Mouse (Mus musculus): ENCODE measurements around the gene Gpr62.

Gpr62 gene

DNA sequence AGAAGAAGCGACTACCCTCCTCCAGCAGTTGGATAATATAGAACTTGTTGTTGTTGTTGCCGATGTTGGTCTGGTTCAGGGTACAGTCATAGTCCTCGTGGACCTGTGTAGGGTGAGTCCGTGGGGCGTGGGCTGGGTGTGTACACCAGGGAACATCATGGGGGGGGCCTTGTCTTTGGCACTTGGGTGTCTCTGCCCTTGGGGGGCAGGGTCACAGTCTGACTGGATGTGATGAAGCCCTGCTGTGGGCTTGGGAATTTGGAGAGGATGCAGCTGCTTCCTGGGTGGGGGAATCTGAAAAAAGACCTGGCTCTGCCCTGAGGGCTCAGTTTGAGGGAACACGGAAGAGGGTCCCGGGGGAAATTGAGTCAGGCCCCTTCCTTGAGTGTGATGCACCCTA is 9.3 kb upstream of the Gpr62 start:
- no peak for DNase-seq (ENCODE audit: low read depth, low spot score)

DNA sequence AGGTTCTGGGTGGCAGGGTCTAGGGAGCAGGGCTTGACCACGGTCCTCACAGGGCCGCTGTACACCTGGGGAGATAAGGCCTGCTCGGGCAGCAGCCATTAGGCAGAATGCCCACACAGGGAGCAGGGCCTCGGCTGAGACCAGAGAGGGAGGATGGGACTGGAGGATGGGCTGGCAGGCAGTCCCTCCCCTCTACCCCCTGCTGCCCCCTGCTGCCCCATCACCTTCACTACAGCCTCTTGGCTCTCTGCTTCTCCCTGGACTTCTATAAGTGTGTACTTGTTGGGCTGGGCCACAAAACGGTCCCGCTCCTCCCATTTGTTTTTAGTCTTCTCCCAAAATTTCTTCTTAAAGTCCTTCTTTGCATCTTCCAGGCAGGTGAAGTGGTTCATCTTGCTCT is 8.7 kb upstream of the Gpr62 start:
- DNase-seq (ENCODE audit: low read depth, low spot score) = no peak

DNA sequence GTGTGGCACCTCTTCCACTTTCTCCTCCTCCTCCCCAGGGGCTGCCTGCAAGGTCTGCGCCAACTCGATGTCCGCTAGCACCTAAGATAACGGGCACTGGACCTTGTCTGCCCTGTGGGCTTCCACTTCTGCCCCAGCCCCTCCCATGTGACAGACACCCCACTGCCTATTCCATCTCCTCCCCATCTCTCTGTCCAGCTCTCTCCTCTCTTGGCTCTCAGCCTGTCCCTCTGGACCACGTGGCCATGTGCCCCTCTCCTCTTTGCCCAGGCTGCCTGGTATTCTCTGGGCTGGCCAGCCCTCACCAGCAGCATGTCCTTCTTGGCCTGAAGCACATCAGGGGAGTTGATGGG is 8.0 kb upstream of the Gpr62 start:
- DNase-seq (ENCODE audit: low read depth, low spot score) = no peak

DNA sequence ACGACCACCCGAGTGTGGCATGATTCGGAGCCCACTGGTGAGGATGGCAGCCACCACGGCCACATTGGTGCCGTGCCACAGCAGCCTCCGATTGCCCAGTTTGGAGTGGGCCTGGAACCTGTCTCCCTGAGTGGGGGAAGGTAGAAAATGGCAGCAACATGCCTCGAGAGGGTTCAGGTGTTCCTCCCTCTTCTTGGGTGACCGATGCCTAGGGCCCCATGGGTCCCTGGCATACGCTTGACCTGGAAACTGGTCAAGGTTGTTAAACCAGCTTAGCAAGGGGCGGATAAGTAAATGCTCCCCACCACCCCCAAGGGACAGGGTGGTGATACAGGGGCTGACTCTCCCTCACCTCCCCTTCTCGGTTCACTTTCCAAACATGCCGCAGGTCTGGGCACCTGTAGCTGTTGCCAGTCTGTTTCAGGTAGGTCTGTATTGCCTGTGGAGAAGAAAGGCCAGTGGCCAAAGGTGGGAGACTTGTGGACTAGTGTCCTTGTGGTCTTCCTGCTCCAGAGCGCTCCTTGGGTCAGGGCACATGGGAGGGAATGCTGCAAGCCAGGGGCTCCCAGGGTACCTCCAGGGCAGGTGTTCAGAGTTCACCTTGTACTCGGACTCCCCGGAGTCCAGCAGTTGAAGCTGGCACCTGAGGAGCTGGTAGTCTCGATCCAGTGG is 7.5 kb upstream of the Gpr62 start:
- no peak for DNase-seq (ENCODE audit: low read depth, low spot score)

DNA sequence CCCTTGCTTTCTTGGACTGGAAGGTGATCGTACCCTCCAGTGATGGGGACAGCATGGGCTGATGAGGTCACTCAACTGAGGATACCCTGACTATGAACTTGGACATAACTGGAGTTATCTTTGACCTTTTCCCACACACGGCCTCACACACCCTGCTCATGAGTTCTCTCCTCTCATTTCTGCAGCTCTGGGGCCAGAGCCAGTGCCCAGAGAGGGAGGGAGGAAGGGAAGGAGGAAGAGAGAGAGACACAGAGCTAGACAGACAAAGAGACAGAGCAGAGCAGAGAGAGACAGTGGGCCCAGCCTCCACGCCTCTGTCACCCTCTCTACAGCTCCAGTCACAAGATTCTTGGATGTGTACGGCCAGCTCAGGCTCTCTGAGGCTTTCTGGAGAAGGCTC is 6.6 kb upstream of the Gpr62 start:
- DNase-seq (ENCODE audit: low read depth, low spot score) = no peak

DNA sequence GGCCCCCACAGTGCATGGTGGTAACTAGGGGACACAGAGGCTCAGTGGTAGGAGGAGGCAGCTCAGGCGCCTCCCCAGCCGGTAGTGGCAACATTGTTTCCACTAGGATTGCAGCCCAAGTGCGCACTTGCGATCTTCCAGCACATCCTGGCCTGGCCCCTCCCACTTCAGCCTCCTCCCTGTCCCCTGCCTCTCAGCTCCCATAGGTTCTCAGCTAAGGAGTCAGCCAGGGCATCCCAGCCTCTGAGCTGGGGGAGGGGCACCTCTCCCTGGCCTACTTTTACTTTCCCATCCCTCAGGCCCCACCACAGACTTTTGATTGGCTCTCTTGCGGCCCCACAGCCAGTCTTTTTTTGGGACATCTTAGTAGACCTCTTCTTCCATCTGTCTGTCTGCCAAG is 6.2 kb upstream of the Gpr62 start:
- no peak for DNase-seq (ENCODE audit: low read depth, low spot score)

DNA sequence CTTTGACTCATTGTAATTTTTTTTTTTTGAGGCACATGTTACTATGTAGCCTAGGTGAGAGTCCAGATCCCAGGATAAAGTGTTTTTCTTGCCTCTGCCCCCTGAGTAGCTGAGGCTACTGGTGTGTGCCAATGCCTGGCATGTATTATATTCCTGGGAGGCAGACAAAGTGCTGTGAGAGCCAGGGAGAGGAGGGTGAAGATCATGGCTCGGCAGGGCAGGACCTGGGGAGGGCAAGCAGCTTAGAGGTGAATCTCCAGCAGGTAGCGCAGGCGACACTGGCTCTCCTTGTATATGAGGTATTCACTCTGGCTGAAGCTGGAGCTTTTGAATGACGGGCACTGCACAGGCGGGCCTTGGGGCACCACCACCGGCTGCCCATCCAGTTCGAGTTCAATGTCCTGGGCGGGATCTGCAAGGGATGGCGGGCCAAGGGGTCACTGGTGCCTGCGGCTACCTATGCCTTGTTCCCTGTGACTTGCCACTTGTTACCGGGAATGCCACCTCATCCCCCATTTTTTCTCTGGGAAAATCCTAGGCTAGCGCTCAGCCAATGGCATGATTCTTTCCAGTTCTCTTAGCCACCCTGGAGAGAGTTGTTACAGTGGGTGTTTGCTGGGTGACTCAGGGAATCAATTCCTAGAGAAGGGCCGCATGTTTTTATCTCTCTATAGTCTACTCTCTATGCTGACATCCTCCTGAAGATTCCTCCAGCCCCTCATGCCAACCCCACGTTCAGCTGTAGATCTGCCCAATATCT is 5.4 kb upstream of the Gpr62 start:
- DNase-seq (ENCODE audit: low read depth, low spot score) = no peak

DNA sequence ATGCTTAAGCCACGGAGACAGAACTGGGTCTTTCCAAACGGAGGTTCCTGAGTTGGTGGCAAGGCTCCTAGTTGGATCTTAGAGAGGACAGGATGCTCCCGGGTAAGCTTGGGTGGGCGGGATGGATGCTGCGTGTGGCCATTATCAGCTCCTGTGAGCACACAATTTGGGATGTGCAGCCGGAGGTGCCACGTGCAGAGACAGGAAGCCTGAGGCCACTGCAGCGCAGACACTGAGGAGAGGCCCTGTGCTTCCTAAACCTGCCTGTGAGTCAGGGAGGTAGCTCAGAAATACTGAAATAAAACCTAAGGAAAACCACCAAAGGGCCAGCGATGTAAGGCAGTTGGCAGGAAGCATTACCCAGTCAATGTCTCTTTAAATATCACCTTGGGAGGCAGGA is 4.0 kb upstream of the Gpr62 start:
- no peak for DNase-seq (ENCODE audit: low read depth, low spot score)

DNA sequence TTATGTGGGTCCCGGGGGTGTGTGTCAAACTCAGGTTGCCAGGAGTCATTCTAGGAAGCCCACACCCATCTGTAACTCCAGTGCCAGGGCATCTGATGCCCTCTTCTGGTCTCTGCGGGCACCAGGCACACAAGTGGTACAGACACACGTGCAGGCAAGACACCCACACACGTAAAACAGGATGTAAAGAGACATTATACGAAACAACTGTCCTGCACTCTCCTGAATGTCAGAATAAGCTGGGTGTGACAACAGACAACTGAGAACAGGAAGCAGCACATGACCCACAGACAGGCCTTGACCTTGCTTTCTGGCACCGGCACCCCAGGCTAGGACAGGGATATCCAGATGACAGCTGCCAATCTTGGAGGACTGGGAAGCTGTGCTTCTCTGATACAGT is 3.6 kb upstream of the Gpr62 start:
- no peak for DNase-seq (ENCODE audit: low read depth, low spot score)

DNA sequence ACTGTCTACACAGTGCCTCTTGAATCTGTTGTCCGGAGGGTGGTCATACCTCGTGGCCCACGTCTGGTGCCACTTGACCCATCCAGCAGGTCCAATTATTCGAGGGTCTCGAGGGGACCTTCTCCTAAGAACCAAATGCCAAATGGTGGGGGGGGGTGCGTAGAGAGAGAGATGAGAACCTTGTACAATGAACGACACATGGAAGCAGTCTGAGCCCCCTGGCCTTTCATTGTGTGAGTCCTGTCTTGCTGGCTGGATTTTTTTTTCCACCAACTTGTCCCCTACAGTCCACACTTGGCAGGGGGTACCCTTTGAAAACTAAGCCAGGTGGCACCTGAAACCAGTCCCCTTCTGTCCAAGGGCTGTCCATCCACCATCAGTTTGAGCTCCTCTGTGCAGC is 2.0 kb upstream of the Gpr62 start:
- no peak for DNase-seq (ENCODE audit: low read depth, low spot score)

DNA sequence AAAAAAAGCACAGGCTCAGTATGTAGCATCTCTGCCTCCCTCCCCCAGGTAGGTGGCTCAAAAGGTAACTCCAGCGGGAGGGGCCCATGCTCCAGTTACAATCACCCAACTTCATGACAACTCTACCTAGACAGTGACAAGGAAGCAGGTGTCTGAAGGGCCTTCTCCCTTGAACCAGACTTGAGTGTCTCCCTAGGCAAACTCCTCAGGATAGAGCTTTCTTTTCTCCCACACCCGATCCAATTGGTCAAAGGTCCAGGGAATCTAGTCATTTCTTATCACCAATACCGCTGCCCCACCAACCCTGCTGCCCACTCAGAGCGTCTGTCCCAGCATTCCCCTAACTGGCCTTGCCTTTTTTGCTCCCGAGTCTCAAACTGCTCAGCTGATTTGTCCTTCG is 983 bp upstream of the Gpr62 start:
- DNase-seq (ENCODE audit: low read depth, low spot score) = no peak

DNA sequence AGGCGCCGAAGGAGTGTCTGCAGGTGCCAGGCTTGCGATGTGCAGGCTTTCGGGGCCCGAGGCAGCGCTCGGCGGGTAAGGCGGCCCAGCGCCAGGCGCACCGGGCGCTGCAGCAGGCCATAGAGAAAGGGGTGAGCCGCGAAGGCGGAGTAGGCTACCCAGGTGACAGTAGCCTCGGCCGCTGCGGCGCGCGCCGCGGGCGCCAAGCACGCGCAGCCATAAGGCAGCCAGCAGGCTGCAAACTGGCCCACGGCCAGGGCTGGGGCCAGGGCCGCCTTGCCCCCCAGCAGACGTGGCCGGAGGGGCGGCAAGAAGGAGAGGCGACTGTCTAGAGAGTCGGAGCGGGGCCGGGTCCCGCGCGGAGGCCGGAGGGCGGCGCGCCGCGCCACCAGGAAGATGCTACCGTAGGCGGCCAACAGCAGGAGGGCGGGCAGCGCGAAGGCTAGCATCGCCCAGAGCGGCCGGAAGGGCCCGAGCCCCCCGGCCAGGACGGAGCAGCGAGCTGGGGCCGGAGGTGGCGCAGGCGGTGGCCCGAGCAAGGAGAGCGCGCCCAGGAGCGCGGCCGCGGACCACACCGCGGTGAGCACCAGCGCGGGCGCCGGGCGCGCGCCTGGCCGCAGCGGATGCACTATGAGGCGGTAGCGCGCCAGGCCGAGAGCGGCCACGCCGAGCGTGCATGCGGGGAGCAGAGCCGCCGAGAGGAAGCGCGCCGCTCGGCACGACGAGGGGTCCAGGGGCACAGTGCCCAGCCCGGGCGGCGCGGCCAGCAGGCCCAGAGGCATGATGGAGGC is 792 bp downstream of the Gpr62 start:
- no peak for DNase-seq (ENCODE audit: low read depth, low spot score)

DNA sequence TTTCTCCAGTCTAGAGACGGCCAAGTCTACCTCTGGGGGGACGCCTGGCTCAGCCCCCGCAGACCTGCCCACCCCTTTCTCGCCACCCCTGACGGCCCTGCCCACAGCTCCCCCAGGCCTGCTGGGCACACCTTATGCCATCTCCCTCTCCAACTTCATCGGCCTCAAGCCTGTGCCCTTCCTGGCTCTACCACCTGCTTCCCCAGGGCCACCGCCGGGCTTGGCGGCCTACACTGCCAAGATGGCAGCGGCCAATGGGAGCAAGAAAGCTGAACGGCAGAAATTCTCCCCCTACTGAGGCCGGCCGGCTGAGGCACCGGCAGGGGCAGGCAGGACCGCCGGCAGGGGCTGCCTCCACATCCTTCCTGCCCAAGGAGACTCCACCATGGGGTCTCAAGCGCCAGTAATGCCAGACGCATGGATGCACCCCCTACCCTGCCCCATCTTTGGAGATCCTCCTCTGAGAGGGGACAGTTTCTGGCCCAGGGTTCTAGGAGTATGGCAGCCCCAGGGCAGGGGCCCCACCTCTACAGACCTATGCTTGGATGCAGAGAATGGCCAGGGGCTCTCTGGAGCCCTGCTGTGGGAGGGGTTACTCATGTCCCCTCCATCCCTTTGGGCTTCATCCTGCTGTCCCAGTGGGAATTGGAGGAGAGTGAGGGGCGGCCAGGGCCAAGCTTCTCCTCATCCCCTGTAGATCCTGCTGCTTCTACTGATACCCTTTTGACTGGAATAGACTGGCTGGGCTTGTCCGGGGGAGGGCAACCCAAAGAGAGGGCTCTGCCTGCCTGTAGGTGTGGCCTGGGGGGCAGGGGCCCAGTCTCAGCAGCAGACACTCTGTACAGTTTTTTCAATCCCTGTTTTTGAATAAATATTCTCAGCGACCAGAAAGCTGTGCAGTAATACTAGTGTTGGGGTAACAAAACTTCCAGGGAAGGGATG is 2.3 kb downstream of the Gpr62 start:
- no peak for DNase-seq (ENCODE audit: low read depth, low spot score)

DNA sequence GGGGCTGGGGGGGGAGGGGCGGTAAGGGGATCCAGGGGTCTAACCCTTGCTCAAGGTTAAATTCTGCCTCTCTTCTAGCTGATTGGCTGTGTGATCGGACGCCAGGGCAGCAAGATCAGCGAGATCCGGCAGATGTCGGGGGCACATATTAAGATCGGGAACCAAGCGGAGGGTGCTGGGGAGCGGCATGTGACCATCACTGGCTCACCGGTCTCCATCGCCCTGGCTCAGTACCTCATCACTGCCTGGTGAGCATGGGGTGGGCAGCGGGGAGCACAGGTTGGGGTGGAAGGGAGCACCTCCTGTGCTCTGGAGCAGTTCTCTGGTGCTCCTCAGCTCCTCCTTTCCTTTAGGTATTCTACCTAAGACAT is 3.3 kb downstream of the Gpr62 start:
- no peak for DNase-seq (ENCODE audit: low read depth, low spot score)

DNA sequence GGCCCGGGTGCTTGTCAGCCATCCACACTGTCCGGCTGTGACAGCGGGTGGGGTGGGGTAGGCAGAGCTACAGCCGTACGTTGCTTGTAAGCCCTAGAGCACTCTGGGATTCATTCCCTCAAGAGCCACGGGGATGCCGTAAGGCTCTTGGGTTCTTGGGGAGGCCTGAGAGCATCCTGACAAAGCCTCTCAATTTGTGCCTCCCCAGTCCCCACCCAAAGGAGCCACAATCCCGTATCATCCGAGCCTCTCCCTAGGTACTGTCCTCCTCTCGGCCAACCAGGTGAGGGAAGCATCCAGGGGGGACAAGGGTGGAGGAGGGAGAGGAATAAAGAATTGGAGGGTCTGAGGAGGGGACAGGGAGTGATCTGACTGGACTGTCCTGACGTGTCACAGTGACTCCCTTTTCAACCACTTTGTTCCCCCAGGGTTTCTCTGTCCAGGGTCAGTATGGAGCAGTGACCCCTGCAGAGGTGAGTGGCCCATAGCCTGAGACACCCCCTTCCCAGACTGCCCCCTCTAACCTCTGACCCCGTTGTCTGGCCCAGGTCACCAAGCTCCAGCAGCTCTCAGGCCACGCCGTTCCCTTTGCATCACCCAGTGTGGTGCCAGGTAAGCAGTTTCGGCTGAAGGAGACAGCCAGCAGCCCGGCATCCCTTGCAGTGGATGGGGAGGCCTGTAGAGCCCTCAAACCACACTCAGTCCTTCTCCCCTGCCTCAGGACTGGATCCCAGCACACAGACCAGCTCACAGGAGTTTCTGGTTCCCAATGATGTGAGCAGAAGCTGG is 3.9 kb downstream of the Gpr62 start:
- DNase-seq (ENCODE audit: low read depth, low spot score) = no peak

DNA sequence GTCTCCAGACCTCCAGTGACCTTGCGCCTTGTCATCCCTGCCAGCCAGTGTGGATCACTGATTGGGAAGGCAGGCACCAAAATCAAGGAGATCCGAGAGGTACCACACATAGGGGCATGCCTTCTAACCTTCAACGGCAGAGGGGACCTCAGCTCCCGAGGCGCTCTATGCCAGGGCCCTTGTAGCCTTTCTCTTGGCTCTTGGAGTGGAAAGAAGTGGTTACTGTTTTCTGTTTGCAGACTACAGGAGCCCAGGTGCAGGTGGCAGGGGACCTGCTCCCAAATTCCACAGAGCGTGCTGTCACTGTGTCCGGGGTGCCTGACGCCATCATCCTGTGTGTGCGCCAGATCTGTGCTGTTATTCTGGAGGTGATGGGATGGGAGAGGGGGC is 4.7 kb downstream of the Gpr62 start:
- DNase-seq (ENCODE audit: low read depth, low spot score) = no peak

DNA sequence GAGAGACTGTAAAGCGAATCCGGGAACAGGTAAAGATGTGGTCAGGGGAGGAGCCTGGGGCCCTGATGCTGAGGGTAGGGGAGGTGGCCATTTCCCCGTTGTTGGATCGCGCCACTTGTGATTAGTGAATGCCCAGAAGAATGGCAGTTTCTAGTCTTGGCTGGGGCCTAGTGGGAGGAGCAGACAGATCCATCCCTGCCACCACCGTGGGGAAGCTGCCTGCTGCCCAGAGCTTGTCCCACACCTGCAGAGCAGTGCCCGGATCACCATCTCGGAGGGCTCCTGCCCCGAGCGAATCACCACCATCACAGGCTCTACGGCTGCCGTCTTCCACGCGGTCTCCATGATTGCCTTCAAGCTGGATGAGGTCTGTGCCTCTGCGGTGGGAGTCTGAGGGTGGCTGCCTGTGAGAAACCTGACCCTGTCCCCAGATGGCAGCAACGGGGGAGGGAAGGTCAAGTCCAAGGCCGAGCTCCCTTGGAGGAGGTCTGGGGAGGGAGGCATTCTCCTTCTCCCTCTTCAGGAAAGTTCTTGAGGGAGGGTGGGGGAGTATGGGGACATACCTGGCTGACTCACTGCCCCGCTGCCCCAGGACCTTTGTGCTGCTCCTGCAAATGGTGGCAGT is 5.2 kb downstream of the Gpr62 start:
- no peak for DNase-seq (ENCODE audit: low read depth, low spot score)

DNA sequence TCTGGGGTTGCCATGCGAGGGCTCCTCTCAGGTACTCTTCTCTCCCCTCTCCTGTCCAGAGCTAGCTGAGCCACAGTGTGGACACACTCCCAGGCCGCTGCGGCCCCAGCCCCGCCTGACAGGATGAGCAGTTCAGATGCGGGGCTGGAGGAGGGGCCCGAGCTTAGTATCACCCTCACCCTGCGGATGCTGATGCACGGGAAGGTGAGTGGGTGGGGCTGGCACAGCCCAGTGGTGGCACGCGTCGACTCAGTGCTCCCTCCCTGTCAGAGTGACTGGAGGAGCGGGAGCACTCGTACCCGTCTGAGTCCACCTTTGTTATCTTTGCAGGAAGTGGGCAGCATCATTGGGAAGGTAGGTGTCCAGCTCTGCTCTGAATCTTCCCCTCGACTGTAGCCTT is 5.8 kb downstream of the Gpr62 start:
- no peak for DNase-seq (ENCODE audit: low read depth, low spot score)

DNA sequence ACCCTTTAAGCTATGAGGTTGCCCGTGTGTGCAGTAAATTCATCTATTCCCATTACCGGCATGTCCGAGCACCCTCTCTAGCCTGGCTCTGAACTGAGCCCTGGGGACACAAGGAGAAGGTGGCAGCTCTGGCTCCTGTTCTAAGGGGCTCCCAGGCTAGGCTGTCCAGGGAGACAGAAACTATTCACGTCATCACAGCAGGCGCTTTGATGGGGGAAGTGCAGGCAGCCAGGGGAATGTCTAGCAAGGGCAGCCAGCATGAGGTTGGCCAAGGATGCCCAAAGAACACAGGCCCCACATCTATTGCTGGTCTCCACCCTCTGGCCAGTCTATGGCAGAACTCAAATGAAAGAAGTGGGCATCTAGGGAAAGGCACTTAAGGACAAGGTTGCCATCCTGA is 7.8 kb downstream of the Gpr62 start:
- no peak for DNase-seq (ENCODE audit: low read depth, low spot score)

DNA sequence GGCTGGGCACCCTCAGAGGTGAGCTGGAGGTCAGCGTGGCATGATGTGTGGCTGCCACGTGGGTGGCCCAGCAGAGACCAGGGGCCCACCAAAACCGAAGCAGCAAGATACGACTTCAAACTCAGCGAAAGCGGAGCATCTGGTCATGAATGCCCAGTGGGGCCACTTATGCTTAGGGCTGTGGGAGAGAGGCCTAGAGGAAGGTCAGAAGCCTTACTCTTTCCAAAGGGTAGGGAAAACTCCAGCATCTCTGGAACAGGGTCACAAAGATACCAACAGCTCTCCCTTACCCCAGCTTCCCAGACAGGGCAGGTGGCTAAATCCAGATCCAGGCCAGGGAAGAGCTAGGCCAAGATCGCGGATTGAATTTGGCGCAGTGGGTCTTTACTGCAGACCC is 8.6 kb downstream of the Gpr62 start:
- no peak for DNase-seq (ENCODE audit: low read depth, low spot score)
